Mouse (Mus musculus) megakaryocyte, embryonic 14.5 days (primary cell): ENCODE data around the gene Olfr357. TPM values are rescaled to one million over a fixed set of nuclear protein-coding genes. Genes with fewer than 3 reads are reported as not detected.

Experiments used
- H3K27me3 ChIP-seq: replicated peaks from 2 replicates; pipeline ENCODE3; 2012; ENCODE audit warnings: inconsistent platforms
- H3K36me3 ChIP-seq: replicated peaks from 2 replicates; pipeline ENCODE3; 2012; ENCODE audit warnings: low read length, inconsistent platforms, mixed read lengths
- H3K4me1 ChIP-seq: 2 replicates; pipeline ENCODE4 v1.6.1; 2012; ENCODE audit warnings: inconsistent platforms
- H3K4me3 ChIP-seq: replicated peaks from 2 replicates; pipeline ENCODE3; 2012; ENCODE audit warnings: moderate library complexity, mild to moderate bottlenecking, inconsistent platforms
- H3K9me3 ChIP-seq: 2 replicates; pipeline ENCODE4 v1.6.1; 2012; ENCODE audit warnings: inconsistent platforms
- FLI1 ChIP-seq: IDR thresholded peaks from 2 replicates; pipeline ENCODE4 v1.6.1; 2012; ENCODE audit warnings: low read length, inconsistent platforms, mixed read lengths
- GATA1 ChIP-seq: IDR thresholded peaks from 3 replicates; pipeline ENCODE4 v1.6.1; 2012; ENCODE audit warnings: mixed read lengths, low read length, inconsistent platforms, borderline replicate concordance
- polyA plus RNA-seq: library from polyadenylated mRNA; stranded (reverse); fragments of >175 nt; gene quantifications from 2 replicates; pipeline ENCODE4 v1.2.3, GENCODE M21; 2012; ENCODE audit warnings: low replicate concordance; ENCODE audit not compliant: insufficient read depth

Gene Olfr357
- not detected in 2 replicates for polyA plus RNA-seq

- H3K36me3 ChIP-seq, result no peaks in the 10 kb centered on the region
- H3K9me3 ChIP-seq, result peaks cover 3% of the 10 kb centered on the region; the same call in 1 of the 2 replicates
- TF ChIP-seq GATA1, result no peak
- TF ChIP-seq FLI1, result no peak
- no peaks in the 10 kb centered on the region for H3K4me1 ChIP-seq
- no peak within 1 kb of the TSS for H3K4me3 ChIP-seq
- H3K27me3 ChIP-seq, result no peaks in the 10 kb centered on the region
Observed at GRCm38 (mm10) chr2:36993527-36993926, at the start of gene Olfr357. Gene Olfr357 (plus strand): TSS chr2:36993827.

- no peak overlapping the region for H3K4me3 ChIP-seq
- peaks cover 3% of the 10 kb centered on the region; the same call in 1 of the 2 replicates for H3K9me3 ChIP-seq
- H3K27me3 ChIP-seq, result no peaks in the 10 kb centered on the region
- TF ChIP-seq GATA1, result no peak
- no peak for TF ChIP-seq FLI1
- no peaks in the 10 kb centered on the region for H3K4me1 ChIP-seq
- no peaks in the 10 kb centered on the region for H3K36me3 ChIP-seq
Observed at GRCm38 (mm10) chr2:36997030-36997429, 3.4 kb downstream of the Olfr357 start.

DNA sequence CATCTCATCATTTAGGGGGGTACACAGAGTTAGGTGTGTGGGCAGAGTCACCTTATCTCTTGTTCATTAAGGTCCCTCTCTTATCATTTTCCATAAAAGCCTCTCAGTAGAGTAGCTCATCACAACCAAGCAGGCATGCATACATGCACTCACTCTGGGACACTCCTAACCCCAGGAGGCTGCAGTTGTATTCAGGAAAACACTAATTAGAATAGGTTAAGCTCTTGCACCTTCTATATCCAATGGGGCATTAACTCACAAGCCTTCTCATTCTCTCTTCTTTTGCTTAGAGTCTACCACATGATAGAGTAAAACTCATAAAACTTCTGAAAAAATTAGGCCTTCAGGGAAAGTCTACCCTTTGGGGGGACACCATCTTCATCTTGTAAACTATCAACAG is 15.6 kb downstream of the Olfr357 start, which contains the start of gene Olfr358:
Gene Olfr358 (minus strand): TSS at position 101 of the 400 bp plus-strand sequence.
- H3K36me3 ChIP-seq, result no peaks in the 10 kb centered on the region
- no peak for TF ChIP-seq GATA1
- TF ChIP-seq FLI1, result no peak
- no peaks in the 10 kb centered on the region for H3K27me3 ChIP-seq
- H3K9me3 ChIP-seq, result peaks cover 8% of the 10 kb centered on the region
- no peak within 1 kb of the TSS for H3K4me3 ChIP-seq
- no peaks in the 10 kb centered on the region for H3K4me1 ChIP-seq

Other genes with a start within 250 kb of the Olfr357 start
- not detected in 2 replicates for gene Olfr348, start 209.6 kb upstream of the Olfr357 start, polyA plus RNA-seq
- gene Olfr50, start 203.3 kb upstream of the Olfr357 start, polyA plus RNA-seq, result not detected in 2 replicates
- not detected in 2 replicates for gene Olfr3, start 176.8 kb upstream of the Olfr357 start, polyA plus RNA-seq
- gene Olfr350, start 147.5 kb upstream of the Olfr357 start, polyA plus RNA-seq, result not detected in 2 replicates
- not detected in 2 replicates for gene Olfr351, start 131.2 kb upstream of the Olfr357 start, polyA plus RNA-seq
- not detected in 2 replicates for gene Olfr352, start 125.4 kb upstream of the Olfr357 start, polyA plus RNA-seq
- gene Olfr353, start 100.9 kb upstream of the Olfr357 start, polyA plus RNA-seq, result not detected in 2 replicates
- not detected in 2 replicates for gene Olfr354, start 88.1 kb upstream of the Olfr357 start, polyA plus RNA-seq
- gene Olfr355, start 64.9 kb upstream of the Olfr357 start, polyA plus RNA-seq, result not detected in 2 replicates
- not detected in 2 replicates for gene Olfr356, start 56.7 kb upstream of the Olfr357 start, polyA plus RNA-seq
- not detected in 2 replicates for gene Olfr358, start 15.5 kb downstream of the Olfr357 start, polyA plus RNA-seq
- gene Olfr360, start 71.9 kb downstream of the Olfr357 start, polyA plus RNA-seq, result not detected in 2 replicates
- gene Olfr361, start 95.5 kb downstream of the Olfr357 start, polyA plus RNA-seq, result not detected in 2 replicates
- not detected in 2 replicates for gene Olfr362, start 124.1 kb downstream of the Olfr357 start, polyA plus RNA-seq
- gene Olfr364-ps1, start 145.5 kb downstream of the Olfr357 start, polyA plus RNA-seq, result not detected in 2 replicates
- not detected in 2 replicates for gene Olfr365, start 194.4 kb downstream of the Olfr357 start, polyA plus RNA-seq
- gene Olfr366, start 217.7 kb downstream of the Olfr357 start, polyA plus RNA-seq, result not detected in 2 replicates